Mouse (Mus musculus) lung, postnatal 10 days (tissue): ENCODE measurements around the gene Apbb2.

Experiments used
- DNase-seq: peaks from one replicate; pipeline ENCODE4 v3.0.0; 2021

The Apbb2 gene

DNA sequence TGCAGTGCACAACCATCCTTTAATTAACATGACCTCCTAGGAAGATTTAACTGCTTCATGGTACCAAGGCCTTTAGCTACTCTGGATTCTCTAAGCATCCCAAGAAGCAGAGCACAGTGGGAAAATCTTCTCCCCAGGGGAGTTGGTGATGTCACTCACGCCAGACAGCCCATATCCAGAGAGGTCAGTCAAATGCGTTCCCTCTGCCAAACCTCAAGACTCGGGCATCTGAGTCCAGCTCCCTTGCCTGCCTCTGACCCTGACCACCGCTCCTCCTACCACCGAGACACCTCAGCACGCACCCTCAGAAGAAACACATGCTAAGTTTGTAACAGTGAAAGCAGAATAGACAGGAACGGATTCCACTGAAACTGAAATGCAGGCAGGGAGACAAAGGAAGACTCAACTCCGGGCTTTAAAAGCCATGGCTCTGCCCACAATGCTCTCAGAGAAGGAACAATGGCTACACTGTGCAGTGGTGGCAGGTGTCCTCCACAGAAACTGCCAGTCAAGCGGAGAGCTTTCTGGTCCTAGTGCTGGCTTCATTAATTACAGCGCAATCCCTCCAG is 72.9 kb downstream of the Apbb2 start:
- DNase-seq, result no peak

DNA sequence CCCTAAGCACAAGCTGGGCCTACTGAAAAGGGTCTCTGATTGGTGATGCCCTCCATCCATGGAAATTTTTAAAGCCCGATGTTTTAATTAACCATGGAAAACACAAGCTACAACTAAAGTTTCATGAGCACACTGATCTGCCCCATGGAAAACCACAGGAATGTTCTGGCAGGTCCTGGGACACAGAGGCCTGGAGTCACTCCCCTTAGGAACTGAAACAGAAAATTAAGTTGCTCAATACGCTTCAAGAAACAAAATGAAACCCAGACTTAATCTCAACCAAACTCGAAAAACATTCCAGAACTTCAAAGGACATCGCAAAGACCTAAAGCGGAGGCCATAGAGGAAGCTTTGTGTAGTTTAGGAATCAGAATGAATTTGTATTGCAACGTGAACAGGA is 74.8 kb downstream of the Apbb2 start:
- peak; percentile 66 for DNase-seq

DNA sequence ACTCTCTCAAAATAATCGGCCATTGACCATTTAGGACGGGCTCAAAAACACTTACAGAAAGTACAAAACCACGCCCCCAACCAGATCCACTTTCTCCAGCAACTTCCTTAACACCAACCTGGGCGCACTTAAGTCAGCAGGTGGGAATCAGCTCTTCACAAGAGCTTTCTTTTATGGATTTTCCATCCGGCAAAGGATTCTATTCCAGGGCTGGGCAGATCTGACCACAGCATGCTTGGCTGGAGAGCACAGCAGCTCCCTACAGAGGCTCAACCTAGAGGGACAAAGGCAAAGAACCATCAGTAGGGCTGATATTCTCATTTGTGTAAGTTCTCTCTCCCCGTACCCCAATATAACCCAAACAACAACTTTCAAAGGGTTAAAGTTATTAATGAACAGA is 75.2 kb downstream of the Apbb2 start:
- DNase-seq, result no peak

DNA sequence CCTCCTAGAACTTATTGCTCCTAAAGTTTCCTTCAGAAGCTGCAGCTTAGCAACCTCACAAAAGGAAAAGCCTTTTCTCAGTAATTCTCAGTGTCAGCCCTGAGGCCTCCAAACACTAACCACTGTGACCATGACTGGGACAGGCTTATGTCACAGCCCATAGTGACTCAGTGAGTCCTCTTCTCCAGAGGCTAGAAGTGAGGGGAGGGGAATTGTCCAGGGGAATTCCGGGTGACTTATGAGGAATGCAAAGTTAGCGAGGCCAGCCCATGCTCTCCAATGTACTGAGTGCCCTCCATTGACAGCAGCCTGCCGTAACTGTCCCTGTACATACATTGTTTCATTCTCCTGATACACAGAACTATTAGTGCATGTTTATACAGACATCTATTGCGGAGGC is 76.1 kb downstream of the Apbb2 start:
- DNase-seq, result no peak

DNA sequence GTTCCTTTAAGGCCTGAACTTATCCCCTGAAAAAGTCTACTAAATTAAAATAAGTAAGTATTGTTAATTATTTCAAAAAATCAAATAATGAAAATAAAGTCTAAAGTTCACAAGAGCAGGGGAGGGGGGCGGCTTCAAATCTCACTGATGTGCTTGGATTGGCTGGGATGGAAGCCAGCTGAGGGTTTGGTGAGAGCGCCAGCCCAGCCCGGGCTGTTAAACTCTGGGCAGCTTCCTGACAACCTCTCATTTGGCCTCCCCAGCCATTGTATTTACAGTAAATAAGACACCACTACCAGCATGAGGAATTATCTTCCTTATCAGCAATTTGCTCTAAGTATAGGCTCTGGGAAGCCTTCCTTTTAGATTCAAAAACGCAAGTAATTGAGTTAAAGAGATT is 77.2 kb downstream of the Apbb2 start:
- DNase-seq, result peak; percentile 40

DNA sequence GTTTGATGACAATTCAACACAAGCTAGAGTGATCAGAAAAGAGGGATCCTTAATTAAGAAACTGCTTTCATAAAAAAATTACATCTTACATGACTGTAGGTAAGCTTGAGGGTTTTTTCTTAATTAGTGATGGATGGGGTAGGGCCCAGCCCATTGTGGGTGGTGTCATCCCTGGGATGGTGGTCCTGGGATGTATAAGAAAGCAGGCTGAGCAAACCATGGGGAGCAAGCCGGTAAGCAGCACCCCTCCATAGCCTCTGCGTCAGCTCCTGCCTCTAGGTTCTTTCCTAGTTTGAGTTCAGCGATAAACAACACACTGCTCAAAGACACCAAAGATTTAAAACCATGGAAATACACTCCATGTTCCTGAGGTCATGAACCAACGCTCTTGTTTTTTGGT is 78.3 kb downstream of the Apbb2 start:
- no peak for DNase-seq

DNA sequence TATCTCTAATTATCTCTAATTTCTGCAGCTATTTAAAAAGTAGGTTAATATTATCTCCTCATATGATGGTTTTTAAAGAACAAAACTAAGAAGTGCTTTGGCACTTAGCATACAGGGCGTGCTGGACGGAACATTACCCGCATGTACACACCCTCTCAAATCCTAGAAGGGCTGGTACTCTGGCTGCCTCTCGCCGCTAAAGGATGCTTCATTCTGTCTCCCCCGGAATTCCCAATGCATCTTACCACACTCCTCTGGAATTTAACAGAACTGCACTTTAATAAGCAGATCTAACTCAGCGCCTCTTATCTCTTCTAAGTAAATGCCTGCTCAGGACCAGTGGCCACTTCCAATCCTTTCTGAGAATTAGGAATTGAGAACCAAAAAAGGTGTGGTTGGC is 80.8 kb downstream of the Apbb2 start:
- no peak for DNase-seq

DNA sequence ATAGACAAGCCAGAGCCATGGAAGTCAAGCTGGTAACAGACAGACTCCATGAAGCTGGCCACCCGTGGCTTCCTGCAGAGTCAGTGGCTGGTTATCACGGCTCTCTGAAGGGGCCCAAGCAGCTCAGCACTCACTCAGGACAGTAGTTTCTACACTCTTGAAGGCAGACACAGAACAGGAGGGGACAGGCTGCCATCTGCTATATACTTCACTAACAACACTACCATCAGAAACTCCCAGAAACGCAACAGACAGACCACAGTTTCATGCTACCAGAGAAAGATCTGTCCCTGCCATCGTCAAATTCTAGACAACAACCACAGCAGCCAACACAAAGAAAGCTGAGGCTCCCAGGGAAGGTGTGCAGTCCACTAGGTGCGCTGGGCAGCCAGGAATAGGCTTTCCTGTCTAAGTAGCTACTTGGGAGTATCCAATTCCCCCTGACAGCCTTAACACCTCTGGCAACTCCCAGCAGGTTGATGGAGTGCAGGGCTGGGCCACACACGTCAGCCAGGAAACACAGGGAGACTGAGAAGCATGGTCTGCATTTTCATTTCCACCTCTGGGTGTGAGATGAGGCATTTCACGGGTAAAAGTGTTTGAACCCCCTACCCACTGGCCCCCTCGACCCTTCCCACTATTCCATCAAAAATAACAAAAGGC is 81.8 kb downstream of the Apbb2 start:
- DNase-seq, result no peak

DNA sequence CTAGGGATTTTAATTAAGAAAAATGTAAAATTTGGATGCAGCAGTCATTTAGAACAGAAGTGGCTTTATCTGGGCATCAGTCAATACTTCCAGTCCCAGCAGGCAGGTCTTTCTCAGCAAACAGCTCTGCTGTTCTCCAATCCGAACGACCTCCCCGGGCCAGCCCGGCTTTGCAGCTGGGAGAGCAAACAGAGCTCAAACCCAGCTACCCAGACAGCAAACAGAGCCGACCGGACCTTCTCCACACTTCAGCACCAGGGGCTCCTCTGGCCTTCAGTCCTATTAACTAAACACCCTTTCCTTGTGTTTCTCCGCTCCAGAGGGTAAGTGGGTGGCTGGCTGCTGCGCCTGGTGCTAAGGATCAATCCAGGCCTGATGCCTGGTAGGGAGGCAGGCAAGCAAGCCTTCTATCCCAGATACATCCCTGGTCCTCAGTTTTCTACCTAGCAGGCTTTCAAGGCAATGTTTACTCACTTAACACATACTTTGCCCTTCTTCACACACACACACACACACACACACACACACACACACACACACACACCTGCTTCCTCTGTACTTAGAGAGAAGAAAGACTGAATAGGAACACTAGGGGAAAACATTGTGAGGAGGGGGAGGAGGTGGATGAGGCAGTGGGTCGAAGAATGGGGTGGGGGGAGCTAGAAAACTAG is 82.9 kb downstream of the Apbb2 start:
- DNase-seq, result no peak

DNA sequence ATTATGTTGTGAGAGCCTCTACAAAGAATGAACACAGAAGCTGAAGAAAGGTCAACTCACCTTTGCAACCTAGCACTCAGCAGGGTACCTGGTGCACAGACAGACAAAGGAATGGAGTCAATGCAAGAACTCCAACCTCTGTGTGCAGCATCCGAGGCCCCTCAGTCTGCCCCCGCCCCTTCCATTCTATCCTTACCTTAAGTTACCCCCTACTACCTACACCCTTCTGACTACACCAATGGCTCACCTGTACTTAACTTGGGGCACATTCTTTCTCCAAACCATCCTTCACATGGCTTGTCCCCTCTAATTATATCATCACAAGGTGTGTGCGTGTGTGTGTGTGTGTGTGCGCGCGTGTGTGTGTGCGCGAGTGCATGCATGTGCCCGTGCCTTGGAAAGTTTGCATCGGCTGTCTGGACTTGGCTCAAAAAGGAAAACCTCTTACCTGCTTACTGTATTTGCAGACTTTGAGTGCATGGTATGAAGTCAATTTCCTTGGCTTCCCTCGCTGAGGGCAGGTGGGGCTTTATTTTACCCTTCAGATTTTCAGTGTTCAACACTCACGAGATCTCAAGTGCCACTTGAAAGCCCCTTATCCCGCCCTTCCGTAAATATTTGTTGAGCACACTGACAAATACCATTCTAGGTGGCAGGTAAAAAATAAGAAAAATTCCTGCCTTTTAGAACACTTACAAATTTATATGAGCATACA is 84.7 kb downstream of the Apbb2 start:
- DNase-seq, result peak; percentile 76

DNA sequence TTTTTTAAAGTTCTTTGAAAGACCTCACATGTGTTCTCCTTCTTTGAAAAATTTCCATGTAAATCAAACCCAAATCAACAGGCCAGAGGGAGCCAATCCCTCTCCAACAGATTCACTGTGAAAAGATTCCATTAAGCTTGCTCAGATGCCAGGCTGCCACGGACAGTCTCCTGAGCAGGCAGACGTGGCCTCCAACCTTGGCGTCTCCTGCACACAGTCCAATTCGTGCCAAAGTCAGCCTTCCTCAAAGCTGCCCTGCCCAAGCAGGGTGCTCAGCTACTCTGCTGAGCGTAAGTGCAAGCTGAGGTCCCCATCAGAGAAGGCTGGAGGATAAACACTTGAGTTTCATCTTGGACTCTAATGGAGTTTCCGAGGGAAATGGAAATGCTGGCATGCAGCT is 85.8 kb downstream of the Apbb2 start:
- peak; percentile 40 for DNase-seq

DNA sequence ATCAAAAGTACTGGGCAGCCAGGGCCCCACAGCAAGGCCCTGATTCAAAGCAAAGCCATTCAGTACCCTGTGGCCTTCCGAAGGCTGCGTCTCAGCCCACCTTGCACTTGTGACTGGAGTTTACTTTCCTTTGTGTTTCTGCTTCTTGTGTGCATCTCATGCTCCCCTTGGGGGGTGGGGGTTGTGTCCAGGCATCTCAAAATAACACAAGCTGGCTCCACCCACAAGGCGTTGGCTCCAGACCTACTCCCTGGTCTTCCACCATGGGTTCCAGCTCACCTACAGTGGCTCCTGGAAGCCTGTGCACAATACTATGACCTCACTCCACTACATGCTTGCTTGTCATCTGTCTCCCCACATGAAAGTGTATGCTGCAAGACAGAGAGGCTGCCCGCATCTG is 88.2 kb downstream of the Apbb2 start:
- DNase-seq, result no peak

DNA sequence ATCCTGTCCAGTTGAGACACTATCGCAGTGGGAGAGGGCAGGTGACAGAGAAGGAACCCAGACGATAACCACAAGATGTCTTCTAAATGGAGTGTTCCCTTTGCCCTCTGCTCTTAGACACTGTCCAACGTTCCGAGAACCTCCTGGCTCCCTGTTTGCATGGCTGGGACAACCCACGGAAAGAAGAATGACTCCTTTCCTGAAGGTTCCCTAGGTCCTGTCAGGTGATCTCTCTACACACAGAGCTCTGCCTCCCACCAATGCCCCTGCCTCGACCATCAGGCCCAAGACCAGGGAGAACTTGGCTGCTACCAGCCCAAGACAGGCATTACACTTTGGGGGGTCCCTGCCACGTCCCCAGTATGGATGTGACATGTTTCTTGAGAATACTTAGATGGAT is 89.0 kb downstream of the Apbb2 start:
- no peak for DNase-seq

DNA sequence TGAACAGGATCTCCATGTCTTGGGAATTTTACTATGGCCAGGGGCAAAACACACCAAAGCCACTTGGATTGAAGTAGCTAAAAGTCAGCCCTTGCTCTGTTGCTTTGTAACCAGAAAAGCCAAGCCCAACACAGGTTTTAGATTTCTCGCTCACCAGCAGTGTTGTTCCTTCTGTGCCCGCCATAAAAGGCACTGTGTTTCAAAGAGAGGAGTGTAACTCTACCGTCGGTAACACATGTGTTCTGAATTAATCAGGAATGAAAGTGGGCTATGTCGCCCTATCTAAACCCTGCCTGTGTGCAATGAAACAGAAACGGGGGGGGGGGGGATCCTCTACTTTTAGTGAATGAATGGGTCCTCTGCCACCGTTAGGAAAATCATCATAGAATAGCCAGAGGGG is 90.0 kb downstream of the Apbb2 start:
- DNase-seq, result no peak

DNA sequence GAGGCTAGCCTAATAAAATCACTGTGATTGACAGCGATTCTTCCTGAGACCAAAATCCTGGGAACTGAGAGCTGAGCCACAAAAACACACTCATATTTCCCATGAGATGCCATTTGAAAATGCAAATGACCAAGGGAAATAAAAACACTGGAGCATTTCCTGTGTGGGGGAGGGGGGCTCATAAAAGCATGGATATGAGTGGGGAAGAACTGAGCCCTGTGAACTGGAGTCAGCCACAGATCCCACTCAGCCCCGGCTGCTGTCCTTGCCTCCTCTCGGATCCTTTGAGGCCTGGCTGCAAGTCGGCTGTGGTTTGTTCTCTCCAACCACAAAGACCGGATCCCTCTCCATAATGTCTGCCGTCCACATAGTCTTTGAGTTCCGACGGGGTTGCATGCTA is 91.5 kb downstream of the Apbb2 start:
- DNase-seq, result peak; percentile 49

DNA sequence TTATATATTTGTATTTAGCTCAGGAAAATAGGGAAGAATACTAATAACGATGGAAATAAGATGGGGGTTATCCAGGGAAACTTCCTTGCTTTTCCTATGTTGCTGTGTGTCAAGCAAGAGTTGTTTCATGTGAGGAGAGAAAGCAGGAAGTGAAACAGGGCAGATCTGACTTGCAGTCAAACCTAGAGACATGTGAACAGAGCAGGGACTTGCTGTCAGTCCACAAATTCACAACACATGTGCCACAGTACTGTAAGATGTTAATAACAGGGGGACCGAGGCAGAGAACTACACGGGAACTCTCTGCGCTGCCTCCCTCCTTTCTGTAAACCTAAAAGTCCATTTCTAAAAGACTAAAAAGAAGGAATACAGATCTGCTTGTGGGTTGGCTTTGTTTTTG is 93.6 kb downstream of the Apbb2 start:
- no peak for DNase-seq

DNA sequence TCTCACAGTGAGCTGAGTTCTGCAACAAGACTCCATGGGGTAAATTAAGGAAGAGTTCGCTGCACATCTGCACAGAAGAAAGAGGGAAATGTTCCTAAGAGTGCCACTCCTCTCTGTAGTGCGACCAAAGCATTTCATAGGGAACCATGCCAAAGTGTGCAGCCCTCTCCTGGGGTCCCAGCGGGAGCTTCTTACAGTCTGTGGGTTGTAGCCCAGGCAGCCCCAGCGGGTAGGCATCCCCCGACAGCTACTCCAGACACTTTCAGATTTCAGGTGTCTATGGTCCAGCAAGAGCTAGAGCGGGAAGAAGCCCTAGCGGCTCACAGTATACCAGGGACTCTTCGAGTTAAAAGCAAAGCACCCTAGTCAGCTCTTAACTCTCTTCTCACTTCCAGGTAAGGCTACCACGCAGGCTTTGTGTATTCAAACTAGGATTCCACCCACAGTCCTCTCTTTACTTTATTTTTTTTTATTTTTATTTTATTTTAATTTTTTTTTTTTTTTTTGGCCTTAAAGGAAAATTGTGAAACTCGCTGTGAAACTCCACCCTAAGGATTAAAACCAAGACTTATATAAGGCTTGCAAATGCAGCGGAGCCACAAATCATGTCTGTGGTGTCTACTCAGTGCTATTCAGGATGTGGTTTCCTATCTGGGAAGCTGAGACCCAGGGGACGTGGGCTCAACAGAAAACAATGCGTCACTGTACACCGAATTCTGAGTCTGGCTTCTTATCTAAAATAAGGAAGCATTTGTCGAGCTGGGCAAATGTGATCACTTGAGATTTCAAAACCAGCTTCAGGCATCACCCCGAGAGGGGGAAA is 94.7 kb downstream of the Apbb2 start:
- DNase-seq, result no peak

DNA sequence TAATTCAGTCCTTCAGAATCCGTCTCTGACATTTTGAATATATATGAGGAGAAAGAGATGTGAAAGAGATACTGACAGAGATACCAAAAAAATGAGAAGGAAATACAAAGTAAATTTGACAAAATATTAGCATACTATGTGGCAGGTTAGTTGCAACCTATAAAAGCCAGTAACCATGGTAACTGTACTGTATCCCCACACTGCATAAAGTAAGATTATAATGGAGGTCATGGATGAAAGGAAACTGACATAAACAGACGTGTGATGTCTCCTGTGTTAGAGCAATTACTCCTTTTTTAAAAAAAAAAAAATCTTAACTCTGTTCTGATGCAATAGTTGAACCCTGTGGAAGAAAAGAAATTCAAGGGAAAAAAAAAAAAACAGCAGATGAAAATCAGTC is 97.3 kb downstream of the Apbb2 start:
- DNase-seq, result no peak

DNA sequence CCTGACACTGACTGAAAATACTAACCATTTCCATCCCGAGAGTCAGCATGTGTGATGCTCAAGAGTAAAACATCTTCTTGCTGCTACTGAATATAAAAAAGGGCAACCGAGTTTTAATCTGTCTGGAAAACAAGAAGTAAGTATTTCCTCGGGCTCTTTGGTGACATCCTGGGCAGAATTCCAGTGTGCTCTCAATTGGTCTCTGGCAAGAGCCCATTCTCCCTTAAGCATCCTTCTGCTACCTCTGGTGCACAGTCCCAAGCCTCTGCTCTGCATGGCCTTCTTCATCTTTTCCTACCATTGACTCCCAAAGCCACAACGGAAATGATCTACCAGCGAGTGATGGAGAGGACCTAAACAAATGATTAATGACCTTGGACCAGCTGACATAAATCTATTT is 99.1 kb downstream of the Apbb2 start:
- no peak for DNase-seq

DNA sequence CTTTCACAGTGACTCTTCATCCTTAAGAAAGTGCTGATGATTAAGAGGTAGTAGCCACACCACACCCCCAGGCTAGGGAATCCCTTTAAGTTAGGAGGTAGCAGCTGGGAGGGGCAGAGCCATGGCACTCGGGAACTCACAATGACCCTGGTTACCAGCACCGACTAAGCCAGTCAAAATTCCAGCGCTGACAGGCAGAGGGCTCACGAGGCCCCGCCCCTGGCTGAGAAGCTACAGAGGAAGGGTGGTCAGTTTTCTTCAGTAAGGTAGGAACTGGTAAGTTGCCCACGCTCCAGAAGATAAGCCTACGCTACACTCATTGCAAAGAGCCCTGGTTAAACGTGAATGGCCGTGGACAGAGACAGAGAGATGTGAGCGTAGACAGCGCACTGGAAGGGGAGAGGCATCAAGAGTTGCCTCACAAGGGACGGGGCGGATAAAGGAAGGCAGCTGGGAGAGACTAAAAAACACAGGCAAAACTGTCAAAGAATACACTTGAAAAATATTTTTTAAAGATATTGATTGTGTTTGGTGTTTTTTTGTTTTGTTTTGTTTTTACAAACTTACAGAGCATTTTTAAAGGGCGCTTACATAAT is 100.1 kb downstream of the Apbb2 start:
- DNase-seq, result no peak

DNA sequence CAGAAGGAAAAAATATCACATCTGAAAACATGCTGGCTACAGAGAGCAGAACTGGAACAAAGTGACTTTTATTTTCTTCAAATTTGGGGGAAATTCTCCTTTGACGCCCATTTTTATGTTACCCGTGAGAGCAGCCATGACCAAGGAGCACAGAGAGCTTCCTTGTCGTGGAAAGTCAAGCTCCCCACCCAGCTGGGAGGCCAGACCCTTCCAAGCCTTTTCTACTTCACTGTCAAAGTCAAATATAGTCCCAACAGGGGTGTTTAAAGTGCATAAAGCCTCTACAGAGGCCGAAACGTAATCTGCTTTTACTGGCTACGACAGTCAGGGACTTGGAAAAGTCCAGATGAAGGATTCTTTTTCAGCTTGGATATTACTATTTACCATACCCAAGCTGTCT is 101.1 kb downstream of the Apbb2 start:
- no peak for DNase-seq

DNA sequence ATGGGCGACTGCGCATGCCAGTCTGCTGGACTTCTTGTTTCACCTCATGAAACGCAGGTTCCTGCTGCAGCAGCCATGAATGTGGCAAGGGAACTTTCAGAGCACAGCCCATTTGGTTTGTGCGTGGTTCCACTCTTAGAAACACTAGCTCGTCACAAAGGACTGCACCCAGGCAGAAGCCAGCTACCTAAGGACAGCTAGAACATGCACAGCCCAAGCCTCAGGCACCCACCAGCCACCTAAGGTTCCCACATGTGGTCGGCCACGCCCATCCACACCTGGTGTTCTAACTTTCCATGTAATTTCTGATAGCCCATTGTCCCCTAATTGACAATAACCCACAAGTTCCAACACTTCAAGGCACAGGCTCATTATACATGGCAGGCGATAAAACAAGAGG is 102.3 kb downstream of the Apbb2 start:
- no peak for DNase-seq

DNA sequence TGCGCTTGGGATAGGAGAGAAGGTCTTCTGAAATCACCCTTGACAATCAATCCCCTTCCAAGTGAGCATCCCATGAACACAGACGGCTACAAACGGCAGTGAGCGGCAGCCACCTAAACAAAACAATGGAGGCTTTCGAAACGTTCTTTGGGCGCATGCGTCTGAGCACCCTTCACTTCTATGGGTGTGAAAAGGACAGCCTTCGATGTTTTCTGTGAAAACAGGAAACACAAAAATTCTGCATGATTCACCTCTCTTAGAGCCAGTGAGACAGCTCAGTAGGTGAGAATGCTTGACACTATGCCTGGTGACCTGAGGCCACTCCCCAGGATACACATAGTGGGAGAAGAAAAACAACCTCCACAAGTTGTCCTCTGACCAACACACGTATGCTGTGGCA is 103.3 kb downstream of the Apbb2 start:
- DNase-seq, result no peak
